Mouse (Mus musculus): ENCODE results near the gene Plekhj1.
"Not testable (repeated sequence)": the region's sequence is repeated elsewhere in the genome, so short reads cannot be mapped to it uniquely, and the experiment has no call there.

Plekhj1 gene

GRCm38 (mm10) chr10:80798150-80799006 lies at the start of gene Plekhj1, which contains the start of gene Sf3a2:
TSS of gene Plekhj1 (minus strand) at chr10:80798626.
TSS of gene Sf3a2 (plus strand) at chr10:80798198.
- peak; percentile 93 for DNase-seq (ENCODE audit: low read depth, low spot score)

DNA sequence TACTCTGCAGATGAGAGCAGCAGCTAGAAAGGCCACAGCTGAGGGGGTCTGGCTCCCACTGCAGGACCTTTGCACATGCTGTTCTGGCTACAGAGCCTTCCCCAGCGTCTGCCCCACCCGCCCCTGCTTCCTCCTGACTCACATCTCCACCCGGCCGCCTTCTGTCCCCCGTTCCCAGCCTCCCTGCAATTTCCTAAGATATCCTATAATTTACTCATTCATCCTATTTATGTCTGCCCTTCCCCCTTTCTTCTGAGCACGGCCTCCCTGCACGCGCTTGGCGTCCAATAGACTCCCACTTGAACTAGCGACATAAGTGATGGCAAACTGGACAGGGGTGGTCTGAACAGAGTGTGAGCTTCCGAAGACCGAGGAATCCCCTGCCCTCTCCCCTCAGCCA lies 47.3 kb upstream of the Plekhj1 start:
- no peak for DNase-seq (ENCODE audit: low read depth, low spot score)

DNA sequence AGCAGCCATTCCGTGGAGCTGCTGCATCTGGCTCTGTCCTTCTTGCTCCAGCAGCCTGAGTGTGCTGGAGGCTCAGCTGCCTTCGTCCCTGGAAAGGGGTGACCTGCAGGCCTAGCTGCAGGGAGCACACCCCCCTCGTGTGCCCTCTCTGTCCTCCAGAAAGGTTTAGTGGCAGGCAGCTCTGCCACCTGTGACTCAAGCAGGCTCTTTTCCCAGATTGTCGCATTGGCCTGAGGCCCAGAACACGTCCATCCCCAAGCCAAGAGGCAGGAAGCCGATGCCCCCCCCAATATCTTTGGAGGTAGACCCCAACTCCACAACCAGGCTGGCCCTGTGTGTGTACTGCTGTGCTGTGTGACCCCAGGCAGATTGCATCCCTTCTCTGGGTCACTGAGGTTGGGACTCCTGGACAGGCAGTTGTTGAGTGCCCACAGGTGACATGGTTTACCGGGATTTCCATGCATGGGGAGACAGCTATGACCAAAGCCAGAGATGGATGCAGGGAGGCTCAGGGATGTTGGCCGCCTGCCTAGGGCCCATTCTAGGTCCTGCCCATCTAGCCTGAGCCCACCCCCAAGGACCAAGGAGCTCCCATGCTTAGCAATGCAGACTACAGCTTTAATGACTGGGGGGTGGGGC lies 46.7 kb upstream of the Plekhj1 start:
- no peak for DNase-seq (ENCODE audit: low read depth, low spot score)

GRCm38 (mm10) chr10:80843931-80844547 lies 45.6 kb upstream of the Plekhj1 start, which contains the start of gene Lingo3:
TSS of gene Lingo3 (minus strand) at chr10:80844039.
- DNase-seq (ENCODE audit: low read depth, low spot score) = no peak

GRCm38 (mm10) chr10:80843087-80843930 lies 44.9 kb upstream of the Plekhj1 start:
- no peak for DNase-seq (ENCODE audit: low read depth, low spot score)

- no peak for DNase-seq (ENCODE audit: low read depth, low spot score)
Observed at GRCm38 (mm10) chr10:80842334-80842733, 43.9 kb upstream of the Plekhj1 start.

- DNase-seq (ENCODE audit: low read depth, low spot score) = no peak
Observed at GRCm38 (mm10) chr10:80841685-80842084, 43.3 kb upstream of the Plekhj1 start.

DNA sequence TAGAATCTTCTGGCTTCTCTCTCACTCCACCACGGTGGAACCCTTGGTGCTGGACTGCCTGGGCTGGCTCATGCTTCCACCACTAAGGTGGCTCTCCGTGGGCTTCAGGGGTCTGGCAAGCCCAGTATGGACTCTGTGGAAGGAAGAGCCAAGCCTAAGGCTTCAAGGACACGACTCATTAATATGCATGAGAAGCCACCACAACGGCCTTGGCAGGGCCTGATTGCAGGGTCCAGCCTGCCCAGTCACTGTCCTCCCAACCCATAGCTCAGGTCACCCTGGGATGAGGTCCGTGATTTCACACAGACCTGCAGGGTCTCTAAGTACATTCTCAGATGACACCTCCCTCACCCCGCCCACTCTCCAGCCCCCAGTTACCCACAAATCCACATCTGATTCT lies 41.4 kb upstream of the Plekhj1 start:
- DNase-seq (ENCODE audit: low read depth, low spot score) = no peak

GRCm38 (mm10) chr10:80838346-80838912 lies 40.0 kb upstream of the Plekhj1 start:
- DNase-seq (ENCODE audit: low read depth, low spot score) = no peak

GRCm38 (mm10) chr10:80837827-80838226 lies 39.4 kb upstream of the Plekhj1 start:
- no peak for DNase-seq (ENCODE audit: low read depth, low spot score)

- DNase-seq (ENCODE audit: low read depth, low spot score) = no peak
Observed at GRCm38 (mm10) chr10:80836949-80837379, 38.5 kb upstream of the Plekhj1 start.

GRCm38 (mm10) chr10:80835617-80836016 lies 37.2 kb upstream of the Plekhj1 start:
- DNase-seq (ENCODE audit: low read depth, low spot score) = no peak

DNA sequence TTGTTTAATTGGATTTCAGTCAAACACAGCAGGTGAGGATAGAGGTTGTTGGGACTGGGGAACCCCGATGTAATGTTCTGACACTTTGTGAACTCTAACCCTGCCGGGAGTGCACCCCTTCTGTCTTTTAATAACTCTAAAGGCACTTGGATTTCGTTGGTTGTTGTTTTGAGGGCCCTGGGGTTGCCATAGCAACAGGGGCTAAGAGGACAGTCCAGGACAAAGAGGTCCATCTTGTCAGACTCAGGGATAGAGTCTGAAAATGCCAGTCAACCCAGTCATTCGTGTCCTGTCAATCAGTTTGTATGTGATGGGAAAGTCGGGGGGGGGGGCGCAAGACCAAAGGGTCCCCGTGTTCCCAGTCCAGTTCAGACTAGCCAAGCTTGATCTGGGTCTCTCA lies 34.4 kb upstream of the Plekhj1 start:
- no peak for DNase-seq (ENCODE audit: low read depth, low spot score)

DNA sequence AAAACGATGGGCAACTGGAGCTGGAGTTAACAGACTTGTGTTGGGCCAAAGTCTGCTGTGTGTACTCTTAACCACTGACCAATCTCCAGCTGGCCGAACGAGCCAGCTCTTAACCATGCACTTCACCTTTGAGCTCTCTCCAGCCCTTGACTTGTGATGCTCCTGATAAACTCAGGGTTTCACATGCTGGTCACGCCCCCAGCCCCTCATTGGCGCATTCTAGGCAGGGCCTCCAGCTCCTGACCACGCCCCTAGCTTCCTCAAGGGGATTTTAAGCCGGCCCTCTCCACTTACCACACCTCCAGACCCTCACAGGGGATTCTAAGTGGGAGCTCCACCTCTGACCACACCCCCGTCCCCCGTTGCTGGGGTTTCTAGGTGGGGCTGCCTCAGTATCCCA lies 32.7 kb upstream of the Plekhj1 start:
- DNase-seq (ENCODE audit: low read depth, low spot score) = peak; percentile 67

DNA sequence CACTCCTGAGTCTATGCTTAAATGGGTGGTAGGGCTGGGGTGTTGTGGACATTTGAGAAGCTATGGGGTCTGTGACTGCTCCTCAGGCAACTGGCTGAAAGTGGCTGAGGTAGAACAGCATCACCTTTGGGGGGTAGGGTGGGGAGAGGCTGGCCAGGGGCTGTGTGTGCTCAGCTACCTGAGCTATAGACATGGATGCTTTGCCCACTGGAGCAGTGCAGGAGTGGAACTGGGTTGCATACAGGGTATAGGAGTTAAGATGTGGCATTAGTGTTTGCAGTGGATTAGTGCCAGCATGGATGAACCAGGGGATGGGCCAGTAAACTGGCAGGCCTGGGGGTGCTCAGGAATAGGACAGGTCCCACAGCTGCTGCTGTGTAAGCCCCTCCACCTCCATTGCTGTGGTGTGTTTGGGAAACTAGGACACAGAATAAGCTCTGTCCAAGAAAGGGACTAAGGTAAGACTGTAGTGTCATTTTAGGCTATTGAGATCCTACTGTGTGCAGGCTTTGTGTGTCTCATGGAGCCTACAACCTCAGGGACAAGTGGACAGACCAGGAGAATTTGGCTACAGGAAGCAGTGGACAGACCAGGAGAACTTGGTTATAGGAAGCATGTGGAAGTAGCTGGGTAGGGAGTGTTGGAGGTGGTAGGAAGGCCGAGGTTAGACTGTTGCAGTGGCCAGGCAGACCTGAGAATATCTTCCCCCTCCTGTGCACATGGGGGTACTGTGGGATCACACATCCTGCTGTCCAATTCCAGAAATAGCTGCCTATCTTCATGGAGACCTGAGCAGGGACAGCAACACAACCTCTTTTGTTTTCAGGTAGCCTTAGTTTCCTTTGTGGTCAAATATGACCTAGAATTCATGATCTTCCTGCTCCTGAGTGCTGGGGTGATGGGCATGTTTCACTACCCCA lies 31.2 kb upstream of the Plekhj1 start:
- DNase-seq (ENCODE audit: low read depth, low spot score) = no peak

GRCm38 (mm10) chr10:80828587-80828986 lies 30.2 kb upstream of the Plekhj1 start:
- DNase-seq (ENCODE audit: low read depth, low spot score) = not testable (repeated sequence)

DNA sequence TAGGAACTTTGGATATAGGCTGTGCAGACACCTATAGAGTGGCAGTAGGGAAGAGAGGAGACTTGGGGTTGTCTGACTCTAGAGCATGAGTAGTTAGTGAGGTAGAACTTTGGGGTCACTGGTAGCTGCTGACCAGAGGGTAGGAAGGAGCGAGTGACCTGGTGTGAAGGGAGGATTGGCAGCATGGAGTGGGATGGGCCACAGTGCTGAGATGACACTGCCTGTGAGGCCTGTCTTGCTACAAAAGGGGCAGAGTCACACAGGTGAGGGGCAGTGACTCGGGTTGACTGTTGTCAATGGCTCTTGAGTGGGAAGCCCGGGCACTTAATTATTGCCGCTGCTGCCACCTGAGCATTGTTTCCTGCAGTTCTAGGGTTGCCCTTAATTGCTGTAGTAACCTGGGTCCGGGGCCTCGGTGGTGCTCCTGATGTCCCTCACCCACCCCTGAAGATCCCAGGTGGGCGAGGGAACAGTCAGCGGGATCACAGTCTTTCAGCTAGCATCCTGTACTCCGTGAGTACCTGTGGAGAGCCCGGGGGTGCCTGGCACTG lies 29.5 kb upstream of the Plekhj1 start:
- no peak for DNase-seq (ENCODE audit: low read depth, low spot score)

DNA sequence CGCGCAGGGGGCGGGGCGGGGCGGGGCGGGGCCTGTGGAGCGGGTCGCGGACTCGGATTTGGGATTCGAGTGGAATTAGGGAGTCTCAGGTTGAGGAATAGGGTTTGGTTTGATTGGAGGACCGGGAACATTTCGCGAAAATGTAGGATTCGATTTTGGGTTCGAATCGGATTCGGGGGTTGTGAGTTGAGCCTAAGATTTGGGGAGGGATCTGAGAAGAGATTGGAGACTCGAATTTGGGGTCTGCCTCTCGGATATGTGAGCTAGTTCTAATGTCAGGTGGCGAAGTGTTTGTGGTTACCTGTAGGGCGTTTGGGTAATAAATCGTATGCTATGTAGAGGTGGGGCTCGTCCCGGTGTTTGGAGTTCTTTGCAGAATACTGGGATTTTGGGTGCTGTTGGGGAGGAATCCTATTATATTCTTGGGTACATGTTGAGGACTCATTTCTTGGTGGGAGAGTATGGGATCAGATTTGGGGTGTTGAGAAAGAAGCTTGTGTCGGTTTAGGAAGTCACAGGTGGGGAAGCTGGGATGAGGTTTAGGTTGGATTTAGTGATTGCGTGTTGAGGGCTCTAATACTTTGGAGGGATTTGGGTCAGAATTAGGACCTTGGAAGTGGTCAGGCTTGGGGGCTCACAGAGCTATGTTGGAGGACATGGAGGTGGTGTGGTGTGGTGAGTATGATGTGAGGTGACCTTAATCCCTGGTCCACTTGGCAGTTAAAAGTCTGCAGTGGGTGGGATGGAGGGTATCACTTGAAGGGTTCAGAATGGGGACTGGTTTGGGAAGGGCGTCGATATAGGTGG lies 28.8 kb upstream of the Plekhj1 start:
- no peak for DNase-seq (ENCODE audit: low read depth, low spot score)

All from embryo, embryonic 11.5 days (tissue).